ENCODE assay signal across 21 mouse cellular contexts in genomic region chr16:67367745-67368144, GRCm38 (mm10).
"Had no signal": no experiment of that assay in that cellular context is flagged by ENCODE, and none has a peak within 500 bp of the region (broad histone marks: within the 10 kb centered on the region; RNA-seq: fewer than 3 reads in every experiment).

No protein-coding gene starts in this region.

- H3K4me2 ChIP-seq: lung, embryonic 14.5 days; midbrain, embryonic 12.5 days; neural tube, embryonic 13.5 days; neural tube, embryonic 15.5 days; stomach, embryonic 15.5 days had no signal

- DNase-seq: lung, adult 18-20 months; lung, embryonic 14.5 days; lung, postnatal 10 days; lung, postnatal 4 days; midbrain, embryonic 14.5 days; retina, postnatal 1 day; right cerebral cortex, adult 18-20 months; right cerebral cortex, postnatal 25 days; right cerebral cortex, postnatal 4 days; spleen, adult 18-20 months; thymus, adult 2 months; thymus, postnatal 25 days; thymus, postnatal 4 days had no signal

- ATAC-seq: midbrain, embryonic 16.5 days had no signal

- H3K9ac ChIP-seq: lung, embryonic 14.5 days; midbrain, embryonic 12.5 days; neural tube, embryonic 13.5 days; neural tube, embryonic 15.5 days; stomach, embryonic 15.5 days had no signal

- H3K4me1 ChIP-seq: midbrain, embryonic 10.5 days; midbrain, embryonic 12.5 days; neural tube, embryonic 13.5 days; neural tube, embryonic 15.5 days; stomach, embryonic 15.5 days had no signal

- H3K27ac ChIP-seq: midbrain, embryonic 10.5 days; midbrain, embryonic 12.5 days; neural tube, embryonic 13.5 days; neural tube, embryonic 15.5 days; stomach, embryonic 15.5 days; stomach, postnatal 0 days had no signal

- H3K9me3 ChIP-seq: midbrain, embryonic 10.5 days; midbrain, embryonic 12.5 days; neural tube, embryonic 13.5 days; neural tube, embryonic 15.5 days; stomach, embryonic 15.5 days had no signal

- H3K27me3 ChIP-seq: midbrain, embryonic 12.5 days; neural tube, embryonic 13.5 days; neural tube, embryonic 15.5 days; stomach, embryonic 15.5 days had no signal

- H3K36me3 ChIP-seq: midbrain, embryonic 10.5 days; midbrain, embryonic 12.5 days; neural tube, embryonic 13.5 days; neural tube, embryonic 15.5 days; stomach, embryonic 15.5 days had no signal

- H3K4me3 ChIP-seq: midbrain, embryonic 10.5 days; midbrain, embryonic 12.5 days; myocyte; neural tube, embryonic 13.5 days; neural tube, embryonic 15.5 days; stomach, embryonic 15.5 days had no signal
